Mouse (Mus musculus) midbrain, embryonic 11.5 days (tissue): ENCODE measurements around the gene Csf2rb2. TPM values are rescaled to one million over a fixed set of nuclear protein-coding genes. Genes with fewer than 3 reads are reported as not detected.
A peak's percentile ranks its signal among the peaks of the same experiment; 100 is the strongest.
"Not testable (repeated sequence)": the region's sequence is repeated elsewhere in the genome, so short reads cannot be mapped to it uniquely, and the experiment has no call there.

ENCODE experiments used
- ATAC-seq: fragments of 200-750 bp; cut with Nextera tagmentation; 2 replicates; pipeline ENCODE4 v1.8.0; 2017; ENCODE audit warnings: moderate TSS enrichment, moderate library complexity; ENCODE audit not compliant: low FRiP score
- DNase-seq: peaks from one replicate; pipeline ENCODE4 v3.0.0; 2015; ENCODE audit warnings: low spot score; ENCODE audit errors: missing footprints
- H3K27ac ChIP-seq: fragments of 300-500 bp; sonication (generic); 2 replicates; pipeline ENCODE4 v1.5.1; 2014; ENCODE audit warnings: low read depth, low read length
- H3K27me3 ChIP-seq: fragments of 300-500 bp; sonication (generic); 2 replicates; pipeline ENCODE4 v1.6.1; 2014; ENCODE audit warnings: mild to moderate bottlenecking, low read length, moderate library complexity, mixed read lengths; ENCODE audit not compliant: control insufficient read depth, insufficient read depth
- H3K36me3 ChIP-seq: fragments of 300-500 bp; sonication (generic); 2 replicates; pipeline ENCODE4 v1.6.1; 2014; ENCODE audit warnings: mild to moderate bottlenecking, low read length, moderate library complexity, mixed read lengths; ENCODE audit not compliant: control insufficient read depth, insufficient read depth
- H3K4me1 ChIP-seq: fragments of 300-500 bp; sonication (generic); 2 replicates; pipeline ENCODE4 v1.6.1; 2014; ENCODE audit warnings: low read length; ENCODE audit not compliant: control insufficient read depth, insufficient read depth
- H3K4me2 ChIP-seq: fragments of 300-500 bp; sonication (generic); 2 replicates; pipeline ENCODE4 v1.6.1; 2014; ENCODE audit warnings: mild to moderate bottlenecking, moderate library complexity
- H3K4me3 ChIP-seq: fragments of 300-500 bp; sonication (generic); 2 replicates; pipeline ENCODE4 v1.5.1; 2014; ENCODE audit warnings: low read depth, low read length
- H3K9ac ChIP-seq: fragments of 300-500 bp; sonication (generic); 2 replicates; pipeline ENCODE4 v1.6.1; 2014; ENCODE audit warnings: low read length
- H3K9me3 ChIP-seq: fragments of 300-500 bp; sonication (generic); 2 replicates; pipeline ENCODE4 v1.6.1; 2016; ENCODE audit warnings: low read length; ENCODE audit not compliant: control insufficient read depth
- WGBS: fragments of 180-500 bp; shearing (Covaris S2); extraction: QIAGEN DNeasy Blood & Tissue Kit; methylation state at CpG from one replicate; pipeline ENCODE4 v1.1.7; 2014; 5-methylcytosine and 5-hydroxymethylcytosine counted together
- polyA plus RNA-seq: library from polyadenylated mRNA; unstranded; fragments of >200 nt; fragmentation: Nextera tagmentation; extraction: Ambion mirVana; gene quantifications from 2 replicates; pipeline ENCODE4 v1.2.1, GENCODE M21; 2014

Csf2rb2 gene
- 0.23 and 0.32 TPM in 2 replicates for polyA plus RNA-seq

GRCm38 (mm10) chr15:78305341-78305933 lies at the start of gene Csf2rb2:
Gene Csf2rb2 (minus strand): TSS chr15:78305721.
- 81% methylated on average over 10 of the region's 10 CpGs for WGBS

DNA sequence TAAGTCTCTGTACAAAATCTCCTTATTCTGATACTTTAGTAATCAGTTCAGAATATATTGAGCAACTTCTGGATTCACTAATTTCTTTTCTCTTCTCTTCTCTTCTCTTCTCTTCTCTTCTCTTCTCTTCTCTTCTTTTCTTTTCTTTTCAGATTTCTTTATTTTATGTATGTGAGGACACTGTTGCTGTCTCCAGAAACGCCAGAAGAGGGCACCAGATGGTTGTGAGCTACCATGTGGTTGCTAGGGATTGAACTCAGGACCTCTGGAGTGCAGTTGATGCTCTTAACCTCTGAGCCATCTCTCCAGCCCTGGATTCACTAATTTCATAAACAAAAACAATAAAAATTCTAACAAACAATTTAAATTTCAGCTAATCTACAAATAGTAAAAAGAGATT lies 49.4 kb upstream of the Csf2rb2 start:
- no peak for ATAC-seq
- 8% methylated on average over 1 of the region's 1 CpGs for WGBS

More at GRCm38 (mm10) chr15:78305341-78305933, at the start of gene Csf2rb2:
- no peaks in the 10 kb centered on the region for H3K4me1 ChIP-seq
- no peaks in the 10 kb centered on the region for H3K27me3 ChIP-seq
- no peak for DNase-seq
- no peak within 1 kb of the TSS for H3K4me2 ChIP-seq
- H3K9me3 ChIP-seq, result no peaks in the 10 kb centered on the region
- H3K36me3 ChIP-seq, result no peaks in the 10 kb centered on the region
- no peak for ATAC-seq
- H3K9ac ChIP-seq, result no peak within 1 kb of the TSS
- H3K4me3 ChIP-seq, result no peak within 1 kb of the TSS
- H3K27ac ChIP-seq, result no peak within 1 kb of the TSS

GRCm38 (mm10) chr15:78351586-78352165 lies 46.2 kb upstream of the Csf2rb2 start:
- no peak overlapping the region for H3K9ac ChIP-seq
- H3K27ac ChIP-seq, result no peak overlapping the region
- H3K36me3 ChIP-seq, result no peaks in the 10 kb centered on the region
- H3K4me3 ChIP-seq, result no peak overlapping the region
- H3K27me3 ChIP-seq, result no peaks in the 10 kb centered on the region
- no peak for ATAC-seq
- WGBS, result 66% methylated on average over 3 of the region's 3 CpGs
- no peaks in the 10 kb centered on the region for H3K4me1 ChIP-seq
- no peak overlapping the region for H3K4me2 ChIP-seq
- H3K9me3 ChIP-seq, result no peaks in the 10 kb centered on the region
- DNase-seq, result peak; percentile 56

More for the DNA sequence above, 49.4 kb upstream of the Csf2rb2 start:
- Histone ChIP-seq H3K9ac (no peak overlapping the region), H3K4me1 (no peaks in the 10 kb centered on the region), H3K36me3 (no peaks in the 10 kb centered on the region), H3K9me3 (no peaks in the 10 kb centered on the region), H3K4me3 (no peak overlapping the region), H3K27me3 (no peaks in the 10 kb centered on the region), H3K27ac (no peak overlapping the region), H3K4me2 (no peak overlapping the region)
- peak; percentile 14 for DNase-seq

DNA sequence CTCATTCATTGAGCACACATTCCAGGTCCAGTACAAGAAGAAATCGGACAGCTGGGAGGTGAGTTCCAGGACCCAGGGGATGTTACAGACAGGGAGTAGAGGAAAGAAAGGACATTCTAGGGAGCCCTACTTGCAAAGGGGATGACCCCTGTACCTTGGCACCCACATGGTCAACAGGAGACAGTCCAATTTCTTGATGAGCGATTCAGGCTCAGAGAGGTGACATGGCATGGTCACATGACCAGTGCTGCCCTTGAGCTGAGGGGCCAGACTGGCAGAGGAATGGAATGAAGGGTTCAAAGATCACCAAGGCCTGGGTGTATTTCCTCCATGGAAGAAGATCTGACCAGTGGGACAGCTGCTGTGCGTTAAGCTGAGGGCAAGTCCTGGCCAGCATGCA lies 39.0 kb upstream of the Csf2rb2 start:
- no peaks in the 10 kb centered on the region for H3K27me3 ChIP-seq
- no peaks in the 10 kb centered on the region for H3K4me1 ChIP-seq
- ATAC-seq, result no peak
- WGBS, result 89% methylated on average over 3 of the region's 3 CpGs
- H3K9ac ChIP-seq, result no peak overlapping the region
- no peaks in the 10 kb centered on the region for H3K36me3 ChIP-seq
- no peak overlapping the region for H3K4me3 ChIP-seq
- H3K9me3 ChIP-seq, result no peaks in the 10 kb centered on the region
- H3K27ac ChIP-seq, result no peak overlapping the region
- H3K4me2 ChIP-seq, result no peak overlapping the region
- DNase-seq, result no peak

- no peak for DNase-seq
- Histone ChIP-seq H3K4me3 (no peak overlapping the region), H3K4me2 (no peak overlapping the region), H3K4me1 (no peaks in the 10 kb centered on the region), H3K27me3 (no peaks in the 10 kb centered on the region), H3K9ac (no peak overlapping the region), H3K9me3 (no peaks in the 10 kb centered on the region), H3K27ac (no peak overlapping the region), H3K36me3 (no peaks in the 10 kb centered on the region)
- ATAC-seq, result no peak
- WGBS, result 10% methylated on average over 1 of the region's 1 CpGs
These were observed 38.2 kb upstream of the Csf2rb2 start for GRCm38 (mm10) chr15:78343683-78344082.

DNA sequence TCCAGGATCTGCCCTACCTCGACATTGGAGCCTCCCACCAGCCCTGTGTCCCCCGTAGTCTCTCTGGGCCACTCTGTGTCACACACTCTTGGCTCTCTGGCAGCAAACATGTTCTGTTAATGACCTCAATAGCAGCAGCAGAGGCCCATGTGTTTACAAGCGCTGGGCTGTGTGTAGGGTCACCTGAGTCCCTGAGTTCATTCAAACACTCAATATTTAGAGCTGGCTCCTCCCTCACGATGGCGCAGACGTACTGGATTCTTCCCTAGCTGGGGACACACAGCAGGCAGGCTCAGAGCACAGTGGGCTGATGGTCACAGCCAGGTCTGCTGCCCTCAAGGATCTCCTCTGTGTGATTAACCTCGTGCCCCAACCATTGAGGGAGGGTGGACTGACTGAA lies 35.4 kb upstream of the Csf2rb2 start:
- not testable (repeated sequence) for H3K36me3 ChIP-seq, H3K27ac ChIP-seq, H3K4me2 ChIP-seq, H3K4me3 ChIP-seq, H3K9ac ChIP-seq, DNase-seq, H3K27me3 ChIP-seq, ATAC-seq, H3K4me1 ChIP-seq, H3K9me3 ChIP-seq
- 67% methylated on average over 6 of the region's 7 CpGs for WGBS

DNA sequence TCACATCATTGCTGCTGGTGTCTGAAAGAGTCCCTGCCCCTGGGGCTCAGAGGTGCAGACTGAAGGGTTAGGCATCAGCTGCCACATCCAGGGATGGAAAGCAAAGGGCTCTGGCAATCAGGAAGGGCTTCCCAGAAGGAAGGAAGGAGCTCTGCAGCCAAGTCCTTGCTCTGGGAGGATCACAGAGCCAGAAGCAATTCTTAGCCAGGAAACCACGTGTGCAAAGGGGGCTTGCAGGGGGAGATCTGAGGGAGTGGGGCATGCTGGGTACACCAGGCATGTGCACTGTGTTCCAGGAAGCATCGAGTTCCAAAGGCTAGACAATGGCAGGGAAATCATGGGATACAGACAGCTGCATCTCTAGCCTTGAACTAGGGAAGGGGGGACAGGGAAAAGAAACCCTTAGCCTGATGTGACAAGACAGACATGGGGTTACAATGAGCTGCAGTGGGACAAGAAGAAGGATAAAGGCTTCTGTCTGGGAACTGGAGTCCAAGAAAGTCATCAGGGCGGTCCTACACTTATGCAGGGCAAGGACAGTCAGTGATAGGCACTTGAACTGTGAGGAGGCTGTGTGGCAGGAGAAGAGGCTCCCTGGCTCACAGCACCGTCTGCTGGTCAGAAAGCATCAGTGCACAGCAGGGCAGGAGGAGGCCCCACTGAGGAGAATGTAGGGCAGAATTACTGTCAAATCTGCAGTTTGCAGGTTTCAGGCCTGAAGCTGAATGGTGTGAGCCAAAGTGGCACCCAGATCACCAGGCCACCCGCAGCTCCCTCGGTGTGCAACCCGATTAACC lies 34.3 kb upstream of the Csf2rb2 start:
- not testable (repeated sequence) for H3K27ac ChIP-seq, H3K4me2 ChIP-seq, H3K4me3 ChIP-seq, H3K9me3 ChIP-seq, H3K36me3 ChIP-seq, ATAC-seq, H3K9ac ChIP-seq, H3K27me3 ChIP-seq, H3K4me1 ChIP-seq
- peak; percentile 87 for DNase-seq
- WGBS, result 36% methylated on average over 7 of the region's 7 CpGs

DNA sequence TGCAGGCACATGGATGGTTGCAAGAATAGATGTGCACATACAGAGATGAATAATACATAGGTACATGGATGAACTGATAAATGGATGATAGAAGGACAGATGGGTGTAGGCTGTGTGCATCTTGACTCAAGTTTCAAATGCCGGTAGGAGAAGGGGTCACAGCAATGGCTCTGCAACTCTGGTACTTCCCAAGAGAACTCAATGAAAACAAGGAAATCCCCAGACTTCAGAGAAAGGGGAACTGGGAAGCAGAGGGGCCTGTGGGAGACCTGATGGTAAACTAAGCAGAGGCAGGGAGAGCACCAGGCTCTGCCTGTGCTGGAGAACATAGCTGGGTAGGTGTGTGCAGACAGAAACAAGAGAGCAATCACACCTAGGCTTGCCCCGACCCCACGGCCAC lies 28.9 kb upstream of the Csf2rb2 start:
- ATAC-seq (no peak), DNase-seq (peak; percentile 68)
- H3K27me3 ChIP-seq, result no peaks in the 10 kb centered on the region
- H3K4me3 ChIP-seq, result no peak overlapping the region
- H3K4me1 ChIP-seq, result no peaks in the 10 kb centered on the region
- WGBS, result 88% methylated on average over 3 of the region's 3 CpGs
- no peaks in the 10 kb centered on the region for H3K36me3 ChIP-seq
- H3K9me3 ChIP-seq, result no peaks in the 10 kb centered on the region
- no peak overlapping the region for H3K4me2 ChIP-seq
- H3K9ac ChIP-seq, result no peak overlapping the region
- no peak overlapping the region for H3K27ac ChIP-seq

GRCm38 (mm10) chr15:78332981-78333380 lies 27.5 kb upstream of the Csf2rb2 start:
- no peak for DNase-seq

More at GRCm38 (mm10) chr15:78332981-78333380, 27.5 kb upstream of the Csf2rb2 start:
- WGBS, result 82% methylated on average over 6 of the region's 6 CpGs
- Histone ChIP-seq H3K27me3 (no peaks in the 10 kb centered on the region), H3K9me3 (no peaks in the 10 kb centered on the region), H3K4me2 (no peak overlapping the region), H3K36me3 (no peaks in the 10 kb centered on the region), H3K27ac (no peak overlapping the region), H3K4me1 (no peaks in the 10 kb centered on the region), H3K9ac (no peak overlapping the region), H3K4me3 (no peak overlapping the region)
- no peak for ATAC-seq
